Mouse (Mus musculus) brain, embryonic 14.5 days (tissue): ENCODE results near the gene D630039A03Rik.

ENCODE experiments used
- CTCF ChIP-seq: fragments of 200-500 bp; IDR thresholded peaks from 2 replicates; pipeline ENCODE4 v1.5.1; 2012; ENCODE audit warnings: inconsistent platforms, mild to moderate bottlenecking, moderate library complexity, borderline replicate concordance; ENCODE audit not compliant: insufficient read depth, insufficient read length; ENCODE audit errors: extremely low read depth
- POLR2A ChIP-seq: fragments of 200-500 bp; IDR thresholded peaks from 2 replicates; pipeline ENCODE4 v1.6.1; 2012; ENCODE audit warnings: mild to moderate bottlenecking, inconsistent platforms, borderline replicate concordance; ENCODE audit not compliant: poor library complexity, insufficient read depth, insufficient read length, severe bottlenecking; ENCODE audit errors: extremely low read depth

- TF ChIP-seq CTCF (no peak), POLR2A (peak; percentile 74; the same call in 1 of the 2 replicates)
Measured at GRCm38 (mm10) chr4:57956029-57956960, 40.2 kb upstream of the D630039A03Rik start, which contains the start of gene Txn1.
